Mouse (Mus musculus) heart, embryonic 12.5 days (tissue): ENCODE data around the gene Pon1. TPM values are rescaled to one million over a fixed set of nuclear protein-coding genes. Genes with fewer than 3 reads are reported as not detected.

Experiments
- ATAC-seq: fragments of 200-750 bp; cut with Nextera tagmentation; 2 replicates; pipeline ENCODE4 v1.8.0; 2017; ENCODE audit warnings: moderate TSS enrichment, moderate library complexity; ENCODE audit not compliant: insufficient number of reproducible peaks, low FRiP score
- H3K27ac ChIP-seq: fragments of 300-500 bp; sonication (generic); 2 replicates; pipeline ENCODE4 v1.5.1; 2016; ENCODE audit warnings: mild to moderate bottlenecking, moderate library complexity; ENCODE audit not compliant: poor library complexity, severe bottlenecking
- H3K27me3 ChIP-seq: fragments of 300-500 bp; sonication (generic); replicated peaks from 2 replicates; pipeline ENCODE4 v1.6.1; 2016; ENCODE audit warnings: mild to moderate bottlenecking, moderate library complexity
- H3K36me3 ChIP-seq: fragments of 300-500 bp; sonication (generic); 2 replicates; pipeline ENCODE4 v1.6.1; 2016; ENCODE audit warnings: mild to moderate bottlenecking, moderate library complexity
- H3K4me1 ChIP-seq: fragments of 300-500 bp; sonication (generic); replicated peaks from 2 replicates; pipeline ENCODE4 v1.6.1; 2016; ENCODE audit warnings: mild to moderate bottlenecking
- H3K4me2 ChIP-seq: fragments of 300-500 bp; sonication (generic); 2 replicates; pipeline ENCODE4 v1.6.1; 2016; ENCODE audit warnings: mild to moderate bottlenecking, moderate library complexity
- H3K4me3 ChIP-seq: fragments of 300-500 bp; sonication (generic); 2 replicates; pipeline ENCODE4 v1.5.1; 2016; ENCODE audit warnings: mild to moderate bottlenecking
- H3K9ac ChIP-seq: fragments of 300-500 bp; sonication (generic); 2 replicates; pipeline ENCODE4 v1.6.1; 2016; ENCODE audit warnings: mild to moderate bottlenecking, moderate library complexity
- H3K9me3 ChIP-seq: fragments of 300-500 bp; sonication (generic); replicated peaks from 2 replicates; pipeline ENCODE4 v1.6.1; 2016; ENCODE audit warnings: mild to moderate bottlenecking, moderate library complexity
- WGBS: fragments of 180-500 bp; shearing (Covaris S2); methylation state at CpG from one replicate; pipeline ENCODE4 v1.1.7; 2016; 5-methylcytosine and 5-hydroxymethylcytosine counted together
- polyA plus RNA-seq: library from polyadenylated mRNA; unstranded; fragments of >200 nt; fragmentation: Nextera tagmentation; extraction: Ambion mirVana; gene quantifications from 2 replicates; pipeline ENCODE4 v1.2.1, GENCODE M21; 2016

Pon1 gene
- polyA plus RNA-seq, 1 experiment from 2014 or later, result not detected

DNA sequence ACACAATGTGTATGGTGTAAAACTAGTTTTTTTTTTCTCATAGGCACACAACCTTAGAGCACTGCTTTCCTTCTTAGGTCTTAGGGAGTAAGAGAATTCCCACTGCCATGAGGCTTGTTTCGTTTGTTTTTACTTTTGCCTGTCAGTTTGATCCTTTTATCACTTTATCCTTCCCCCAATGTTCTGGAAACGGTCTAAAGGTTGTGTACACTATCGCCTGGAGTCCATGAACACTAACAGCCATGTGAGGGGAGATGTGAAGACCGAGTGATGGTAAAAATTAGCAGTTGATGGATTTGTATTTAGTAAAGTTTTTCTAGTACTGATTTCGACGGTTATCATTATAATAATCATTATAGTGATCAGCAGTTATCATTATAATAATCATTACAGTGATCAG lies 58.8 kb downstream of the Pon1 start:
- Histone ChIP-seq H3K27me3 (no peaks in the 10 kb centered on the region), H3K36me3 (peaks cover 16% of the 10 kb centered on the region; the same call in 1 of the 2 replicates), H3K9ac (no peak overlapping the region), H3K4me1 (no peaks in the 10 kb centered on the region), H3K4me3 (no peak overlapping the region), H3K4me2 (no peak overlapping the region), H3K27ac (no peak overlapping the region), H3K9me3 (no peaks in the 10 kb centered on the region)
- ATAC-seq, result no peak
- 68% methylated on average over 6 of the region's 6 CpGs for WGBS

GRCm38 (mm10) chr6:5129364-5130093 lies 64.2 kb downstream of the Pon1 start:
- ATAC-seq, result no peak
- Histone ChIP-seq H3K9ac (no peak overlapping the region), H3K27ac (no peak overlapping the region), H3K4me1 (no peaks in the 10 kb centered on the region), H3K4me3 (no peak overlapping the region), H3K4me2 (no peak overlapping the region), H3K9me3 (no peaks in the 10 kb centered on the region), H3K36me3 (peaks cover 7% of the 10 kb centered on the region; the same call in 1 of the 2 replicates), H3K27me3 (no peaks in the 10 kb centered on the region)
- WGBS, result 84% methylated on average over 14 of the region's 14 CpGs

DNA sequence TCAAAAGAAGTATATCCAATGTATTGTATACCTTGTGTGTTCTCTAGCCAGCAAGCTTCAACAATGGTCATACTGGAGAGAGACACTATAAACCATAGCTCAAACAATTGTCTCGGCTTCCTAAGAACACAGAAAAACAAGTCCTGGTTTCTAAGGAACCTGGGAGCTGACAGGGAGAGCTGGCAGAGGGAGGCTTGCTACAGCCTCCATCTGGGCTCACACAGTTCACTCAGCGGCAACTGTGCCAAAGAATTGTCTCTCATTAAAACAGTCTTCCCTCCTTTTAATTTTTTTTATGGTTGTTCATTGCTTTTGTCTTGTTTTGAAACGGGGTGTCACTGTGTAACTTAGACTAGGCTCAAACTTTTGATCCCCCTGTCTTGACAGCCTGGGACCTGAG lies 73.5 kb downstream of the Pon1 start:
- no peaks in the 10 kb centered on the region for H3K9me3 ChIP-seq
- no peak overlapping the region for H3K4me3 ChIP-seq
- no peak overlapping the region for H3K9ac ChIP-seq
- WGBS, result 49% methylated on average over 3 of the region's 3 CpGs
- no peak for ATAC-seq
- no peaks in the 10 kb centered on the region for H3K27me3 ChIP-seq
- no peak overlapping the region for H3K27ac ChIP-seq
- H3K4me1 ChIP-seq, result no peaks in the 10 kb centered on the region
- H3K4me2 ChIP-seq, result no peak overlapping the region
- H3K36me3 ChIP-seq, result peaks cover 14% of the 10 kb centered on the region

GRCm38 (mm10) chr6:5119181-5119910 lies 74.4 kb downstream of the Pon1 start:
- Histone ChIP-seq H3K4me1 (no peaks in the 10 kb centered on the region), H3K36me3 (peaks cover 17% of the 10 kb centered on the region), H3K9me3 (no peaks in the 10 kb centered on the region), H3K27me3 (no peaks in the 10 kb centered on the region), H3K4me2 (no peak overlapping the region), H3K9ac (no peak overlapping the region), H3K4me3 (no peak overlapping the region), H3K27ac (no peak overlapping the region)
- ATAC-seq, result no peak
- WGBS, result 85% methylated on average over 15 of the region's 15 CpGs

Other genes with a start within 250 kb of the Pon1 start
- gene Pon3, start 62.3 kb upstream of the Pon1 start, polyA plus RNA-seq, result 35.5 and 38.5 TPM in 2 replicates
- 38.5 and 39.9 TPM in 2 replicates for gene Pon2, start 104.5 kb upstream of the Pon1 start, polyA plus RNA-seq
- gene Asb4, start 189.4 kb upstream of the Pon1 start, polyA plus RNA-seq, result 50.5 and 52.7 TPM in 2 replicates